Comparison of ENCODE assay signal across 9 mouse cellular contexts in the genomic region with DNA sequence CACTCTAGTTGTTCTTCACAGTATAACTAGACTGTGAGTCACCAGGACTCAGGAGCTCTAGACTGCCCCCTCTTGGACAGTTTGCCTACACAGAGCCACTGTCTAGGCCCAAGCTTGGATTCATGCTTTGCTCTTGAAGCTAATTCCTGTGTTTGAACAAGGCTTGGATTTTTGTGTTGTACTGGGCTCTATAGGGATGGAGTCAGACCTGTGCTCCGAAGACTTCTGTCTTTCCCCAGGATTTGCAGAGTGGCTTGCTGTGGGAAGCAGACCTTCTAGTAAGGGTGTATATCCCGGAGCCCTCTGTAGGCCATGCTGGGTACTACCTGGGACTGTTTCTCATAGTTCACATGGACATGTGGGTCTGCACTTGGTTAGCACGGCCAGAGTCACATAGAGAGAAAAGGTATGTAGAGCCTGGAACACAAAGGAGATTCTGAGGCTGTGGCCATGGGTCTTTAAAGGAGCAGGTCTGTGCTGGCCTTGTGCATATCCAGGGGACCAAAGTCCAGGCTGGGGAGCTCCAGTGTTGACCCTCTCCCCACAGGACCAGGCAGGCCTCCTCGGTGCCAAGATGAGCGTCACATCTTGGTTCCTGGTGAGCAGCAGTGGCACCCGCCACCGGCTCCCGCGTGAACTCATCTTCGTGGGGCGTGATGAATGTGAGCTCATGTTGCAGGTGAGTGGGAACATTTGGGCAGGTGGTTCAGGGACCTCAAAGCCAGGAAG. TPM values are rescaled to one million over a fixed set of nuclear protein-coding genes. Genes with fewer than 3 reads are reported as not detected.
DNase-seq lines count a peak whose midpoint lies in the region; ATAC-seq and TF ChIP-seq lines count a peak whose summit lies in the region.
"Had no signal": no experiment of that assay in that cellular context is flagged by ENCODE, and none has a peak within 500 bp of the region (broad histone marks: within the 10 kb centered on the region; RNA-seq: fewer than 3 reads in every experiment).

No protein-coding gene starts in this region.

- peak; percentile 73 for TF ChIP-seq CTCF in lung, embryonic 14.5 days (IDR thresholded peaks at IDR 0.05; ENCODE audit: low read depth)

- no peaks in the 10 kb centered on the region for H3K4me1 ChIP-seq in lung, embryonic 14.5 days (ENCODE audit: insufficient read depth)

- no peak overlapping the region for H3K9ac ChIP-seq in lung, embryonic 14.5 days

- H3K4me3 ChIP-seq in lung, embryonic 14.5 days (ENCODE audit: low read depth, low read length): no peak overlapping the region

- H3K36me3 ChIP-seq in lung, embryonic 14.5 days (ENCODE audit: insufficient read depth): peaks cover 9% of the 10 kb centered on the region; the same call in 1 of the 2 replicates
- H3K36me3 ChIP-seq: heart, embryonic 13.5 days had no signal

- H3K27ac ChIP-seq in lung, embryonic 14.5 days (ENCODE audit: low read depth): no peak overlapping the region
- H3K27ac ChIP-seq: heart, embryonic 13.5 days had no signal

- WGBS in lung, embryonic 14.5 days: 74% methylated on average over 11 of the region's 11 CpGs

- H3K27me3 ChIP-seq in lung, embryonic 14.5 days (ENCODE audit: insufficient read depth, low read length): peaks cover 15% of the 10 kb centered on the region; the same call in 1 of the 2 replicates

- peak; percentile 77 for DNase-seq in CD4-positive helper T cell, adult 2 months (ENCODE audit: low read depth, low spot score)
- peak; percentile 89 for DNase-seq in NIH3T3 (ENCODE audit: low read depth)
- DNase-seq in cerebellum, adult 9-10 months: peak; percentile 90
- peak; percentile 55 to 70 for DNase-seq in frontal cortex, postnatal 14 days (ENCODE audit: low spot score in 2 of 2)
- peak; percentile 84 for DNase-seq in kidney, postnatal 14 days
- peak; percentile 86 for DNase-seq in lung, embryonic 14.5 days
- peak; percentile 63 for DNase-seq in ovary, postnatal 36 days (ENCODE audit: low spot score)
- DNase-seq in urinary bladder, postnatal 4 days (ENCODE audit: low spot score in 2 of 2): peak; percentile 53 to 79

- ATAC-seq in lung, embryonic 14.5 days (ENCODE audit: insufficient read depth): no peak

- H3K9me3 ChIP-seq in lung, embryonic 14.5 days (ENCODE audit: low read depth, low read length): no peaks in the 10 kb centered on the region
- H3K9me3 ChIP-seq: heart, embryonic 13.5 days had no signal

- H3K4me2 ChIP-seq in lung, embryonic 14.5 days: 0 out of 2 replicates have a peak overlapping the region, but pooled peaks have one; percentile 8

RNA-seq across cellular contexts. Expression of gene Cep170b, which starts 4.0 kb away (rescaled TPM):
- 21.4 and 23.1 TPM in 2 replicates for polyA plus RNA-seq in lung, embryonic 14.5 days (2014; fragmentation: Nextera tagmentation; extraction: Ambion mirVana)

RNA-seq across cellular contexts. Expression of gene Pld4, which starts 36.2 kb away (rescaled TPM):
- polyA plus RNA-seq in lung, embryonic 14.5 days (2014; fragmentation: Nextera tagmentation; extraction: Ambion mirVana): 9.3 and 10.9 TPM in 2 replicates

RNA-seq across cellular contexts. Expression of gene Zbtb42, which starts 45.6 kb away (rescaled TPM):
- polyA plus RNA-seq in lung, embryonic 14.5 days (2014; fragmentation: Nextera tagmentation; extraction: Ambion mirVana): 6.7 and 9.0 TPM in 2 replicates

RNA-seq across cellular contexts. Expression of gene Akt1, which starts 49.6 kb away (rescaled TPM):
- polyA plus RNA-seq in lung, embryonic 14.5 days (2014; fragmentation: Nextera tagmentation; extraction: Ambion mirVana): 140 and 166 TPM in 2 replicates
